Mouse (Mus musculus) intestine, embryonic 16.5 days (tissue): ENCODE results near the gene Ptpn7. TPM values are rescaled to one million over a fixed set of nuclear protein-coding genes. Genes with fewer than 3 reads are reported as not detected.

ENCODE experiments used
- polyA plus RNA-seq: library from polyadenylated mRNA; unstranded; fragments of >200 nt; fragmentation: Nextera tagmentation; extraction: Ambion mirVana; gene quantifications from 2 replicates; pipeline ENCODE4 v1.2.1, GENCODE M21; 2015

The Ptpn7 gene
- polyA plus RNA-seq, 1 experiment from 2014 or later, result 2.9 TPM

Other genes with a start within 250 kb of the Ptpn7 start
- 13.9 and 18.5 TPM in 2 replicates for gene Ppp1r12b, start 176.8 kb upstream of the Ptpn7 start, polyA plus RNA-seq
- 23.2 and 28.4 TPM in 2 replicates for gene Ube2t, start 170.1 kb upstream of the Ptpn7 start, polyA plus RNA-seq
- 0.43 and 0.44 TPM in 2 replicates for gene Lgr6, start 27.4 kb upstream of the Ptpn7 start, polyA plus RNA-seq
- 21.4 and 56.5 TPM in 2 replicates for gene Arl8a, start 14.1 kb downstream of the Ptpn7 start, polyA plus RNA-seq
- 0.71 and 0.77 TPM in 2 replicates for gene Gpr37l1, start 35.0 kb downstream of the Ptpn7 start, polyA plus RNA-seq
- 264 and 267 TPM in 2 replicates for gene Elf3, start 125.9 kb downstream of the Ptpn7 start, polyA plus RNA-seq
- 174 and 193 TPM in 2 replicates for gene Rnpep, start 151.4 kb downstream of the Ptpn7 start, polyA plus RNA-seq
- gene Timm17a, start 181.1 kb downstream of the Ptpn7 start, polyA plus RNA-seq, result 247 and 268 TPM in 2 replicates
- gene Lmod1, start 192.1 kb downstream of the Ptpn7 start, polyA plus RNA-seq, result 10.6 and 11.7 TPM in 2 replicates
- 19.3 and 22.4 TPM in 2 replicates for gene Shisa4, start 242.5 kb downstream of the Ptpn7 start, polyA plus RNA-seq